Mouse (Mus musculus): ENCODE data around the gene Tap1. TPM values are rescaled to one million over a fixed set of nuclear protein-coding genes. Genes with fewer than 3 reads are reported as not detected.

The Tap1 gene
- polyA plus RNA-seq, 1 experiment = 5.5 TPM

GRCm38 (mm10) chr17:34194723-34195122 lies 7.4 kb downstream of the Tap1 start:
- Histone ChIP-seq H3K27ac (replicated peaks; ENCODE audit: low read depth, low read length) (no peak overlapping the region), H3K4me3 (ENCODE audit: insufficient read depth, low read depth, low read length) (no peak overlapping the region), H3K4me1 (ENCODE audit: control insufficient read depth, insufficient read depth, insufficient read length, low read length) (no peaks in the 10 kb centered on the region; the same call in 1 of the 2 replicates)

GRCm38 (mm10) chr17:34196491-34196890 lies 9.1 kb downstream of the Tap1 start:
- no peak overlapping the region for H3K27ac ChIP-seq (replicated peaks; ENCODE audit: low read depth, low read length)
- no peak overlapping the region for H3K4me3 ChIP-seq (ENCODE audit: insufficient read depth, low read depth, low read length)
- no peaks in the 10 kb centered on the region; the same call in 1 of the 2 replicates for H3K4me1 ChIP-seq (ENCODE audit: control insufficient read depth, insufficient read depth, insufficient read length, low read length)

GRCm38 (mm10) chr17:34196941-34197894 lies 9.9 kb downstream of the Tap1 start, which contains the start of gene Psmb8:
Psmb8 (plus strand) TSS chr17:34197721.
- H3K4me3 ChIP-seq (ENCODE audit: insufficient read depth, low read depth, low read length) = peak within 1 kb of the TSS; percentile 85
- H3K27ac ChIP-seq (replicated peaks; ENCODE audit: low read depth, low read length) = peak within 1 kb of the TSS; percentile 58
- H3K4me1 ChIP-seq (ENCODE audit: control insufficient read depth, insufficient read depth, insufficient read length, low read length) = no peaks in the 10 kb centered on the region; the same call in 1 of the 2 replicates

- Histone ChIP-seq H3K27ac (replicated peaks; ENCODE audit: low read depth, low read length) (peak overlapping the region; percentile 58), H3K4me3 (ENCODE audit: insufficient read depth, low read depth, low read length) (peak overlapping the region; percentile 85), H3K4me1 (ENCODE audit: control insufficient read depth, insufficient read depth, insufficient read length, low read length) (no peaks in the 10 kb centered on the region; the same call in 1 of the 2 replicates)
Observed at GRCm38 (mm10) chr17:34197904-34198520, 10.7 kb downstream of the Tap1 start.

GRCm38 (mm10) chr17:34198521-34198912 lies 11.2 kb downstream of the Tap1 start:
- H3K4me1 ChIP-seq (ENCODE audit: control insufficient read depth, insufficient read depth, insufficient read length, low read length) = no peaks in the 10 kb centered on the region; the same call in 1 of the 2 replicates

GRCm38 (mm10) chr17:34199050-34199619 lies 11.8 kb downstream of the Tap1 start:
- peak overlapping the region; percentile 58; the same call in 1 of the 2 replicates for H3K27ac ChIP-seq (replicated peaks; ENCODE audit: low read depth, low read length)
- peak overlapping the region; percentile 85 for H3K4me3 ChIP-seq (ENCODE audit: insufficient read depth, low read depth, low read length)
- H3K4me1 ChIP-seq (ENCODE audit: control insufficient read depth, insufficient read depth, insufficient read length, low read length) = no peaks in the 10 kb centered on the region; the same call in 1 of the 2 replicates

More at GRCm38 (mm10) chr17:34198521-34198912, 11.2 kb downstream of the Tap1 start:
- Histone ChIP-seq H3K27ac (replicated peaks; ENCODE audit: low read depth, low read length) (peak overlapping the region; percentile 58), H3K4me3 (ENCODE audit: insufficient read depth, low read depth, low read length) (peak overlapping the region; percentile 85)

- Histone ChIP-seq H3K27ac (replicated peaks; ENCODE audit: low read depth, low read length) (no peak overlapping the region), H3K4me1 (ENCODE audit: control insufficient read depth, insufficient read depth, insufficient read length, low read length) (no peaks in the 10 kb centered on the region; the same call in 1 of the 2 replicates), H3K4me3 (ENCODE audit: insufficient read depth, low read depth, low read length) (no peak overlapping the region)
Observed at GRCm38 (mm10) chr17:34200047-34200446, 12.7 kb downstream of the Tap1 start.

- no peak overlapping the region for H3K4me3 ChIP-seq (ENCODE audit: insufficient read depth, low read depth, low read length)
- no peak overlapping the region for H3K27ac ChIP-seq (replicated peaks; ENCODE audit: low read depth, low read length)
Observed at GRCm38 (mm10) chr17:34200772-34201505, 13.6 kb downstream of the Tap1 start.

GRCm38 (mm10) chr17:34201506-34202055 lies 14.2 kb downstream of the Tap1 start:
- Histone ChIP-seq H3K4me1 (ENCODE audit: control insufficient read depth, insufficient read depth, insufficient read length, low read length) (no peaks in the 10 kb centered on the region; the same call in 1 of the 2 replicates), H3K4me3 (ENCODE audit: insufficient read depth, low read depth, low read length) (no peak overlapping the region), H3K27ac (replicated peaks; ENCODE audit: low read depth, low read length) (no peak overlapping the region)

More at GRCm38 (mm10) chr17:34200772-34201505, 13.6 kb downstream of the Tap1 start:
- H3K4me1 ChIP-seq (ENCODE audit: control insufficient read depth, insufficient read depth, insufficient read length, low read length) = no peaks in the 10 kb centered on the region; the same call in 1 of the 2 replicates

- no peaks in the 10 kb centered on the region; the same call in 1 of the 2 replicates for H3K4me1 ChIP-seq (ENCODE audit: control insufficient read depth, insufficient read depth, insufficient read length, low read length)
- no peak overlapping the region for H3K4me3 ChIP-seq (ENCODE audit: insufficient read depth, low read depth, low read length)
Observed at GRCm38 (mm10) chr17:34202760-34203442, 15.5 kb downstream of the Tap1 start.

GRCm38 (mm10) chr17:34203444-34203843 lies 16.1 kb downstream of the Tap1 start, which contains the start of gene Tap2:
Tap2 (plus strand) TSS chr17:34203527.
- Histone ChIP-seq H3K4me3 (ENCODE audit: insufficient read depth, low read depth, low read length) (peak within 1 kb of the TSS; percentile 100), H3K27ac (replicated peaks; ENCODE audit: low read depth, low read length) (peak within 1 kb of the TSS; percentile 95), H3K4me1 (ENCODE audit: control insufficient read depth, insufficient read depth, insufficient read length, low read length) (no peaks in the 10 kb centered on the region; the same call in 1 of the 2 replicates)

More at GRCm38 (mm10) chr17:34202760-34203442, 15.5 kb downstream of the Tap1 start:
- no peak overlapping the region for H3K27ac ChIP-seq (replicated peaks; ENCODE audit: low read depth, low read length)

- Histone ChIP-seq H3K4me1 (ENCODE audit: control insufficient read depth, insufficient read depth, insufficient read length, low read length) (no peaks in the 10 kb centered on the region), H3K4me3 (ENCODE audit: insufficient read depth, low read depth, low read length) (peak overlapping the region; percentile 100), H3K27ac (replicated peaks; ENCODE audit: low read depth, low read length) (peak overlapping the region; percentile 95)
Observed at GRCm38 (mm10) chr17:34204303-34205010, 17.1 kb downstream of the Tap1 start.

Measured in brown adipose tissue, adult 24 weeks (tissue).